Mouse (Mus musculus): Measurements from ENCODE around the gene Itpr1.

Itpr1 gene

DNA sequence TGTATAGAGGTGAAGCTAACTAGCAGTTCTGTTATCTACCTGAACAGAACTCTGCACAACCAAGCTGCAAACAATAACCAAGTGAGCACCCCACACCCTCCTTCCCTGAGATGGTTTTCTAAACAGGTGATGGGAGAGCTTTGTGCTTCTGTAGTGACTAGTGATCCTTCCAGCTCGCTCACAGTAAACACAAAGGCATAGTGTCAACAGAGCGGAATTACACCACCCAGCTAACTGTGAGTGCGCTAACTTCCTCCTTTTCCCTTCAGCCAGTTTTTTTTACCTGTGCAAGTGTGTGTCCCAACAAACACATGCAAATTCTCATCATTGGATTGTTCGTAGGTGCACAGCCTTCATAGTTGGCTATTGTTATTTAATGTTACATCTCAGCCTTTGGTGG is 219.9 kb downstream of the Itpr1 start:
- no peak for DNase-seq (ENCODE audit: low read depth in 2 of 2, low spot score in 2 of 2)

DNA sequence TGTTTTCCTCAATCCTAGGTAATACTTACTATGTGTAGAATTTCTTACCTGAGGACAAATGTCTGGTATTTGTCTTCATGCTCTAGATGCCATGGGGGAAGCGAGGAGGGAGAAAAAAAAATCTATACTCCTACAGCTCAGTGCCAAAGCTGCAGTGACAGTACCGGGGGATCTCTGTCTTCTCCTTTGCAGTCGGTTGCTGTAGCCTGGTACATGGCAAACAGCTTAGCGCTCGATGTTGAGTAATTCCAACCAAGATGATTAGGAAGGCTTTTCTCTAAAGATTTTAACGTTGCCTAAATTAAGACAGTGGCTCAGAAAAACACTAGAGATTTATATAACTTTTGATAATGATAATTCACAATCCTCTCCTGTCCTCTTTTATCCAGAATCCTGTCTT is 221.9 kb downstream of the Itpr1 start:
- no peak for DNase-seq (ENCODE audit: low read depth in 2 of 2, low spot score in 2 of 2)

DNA sequence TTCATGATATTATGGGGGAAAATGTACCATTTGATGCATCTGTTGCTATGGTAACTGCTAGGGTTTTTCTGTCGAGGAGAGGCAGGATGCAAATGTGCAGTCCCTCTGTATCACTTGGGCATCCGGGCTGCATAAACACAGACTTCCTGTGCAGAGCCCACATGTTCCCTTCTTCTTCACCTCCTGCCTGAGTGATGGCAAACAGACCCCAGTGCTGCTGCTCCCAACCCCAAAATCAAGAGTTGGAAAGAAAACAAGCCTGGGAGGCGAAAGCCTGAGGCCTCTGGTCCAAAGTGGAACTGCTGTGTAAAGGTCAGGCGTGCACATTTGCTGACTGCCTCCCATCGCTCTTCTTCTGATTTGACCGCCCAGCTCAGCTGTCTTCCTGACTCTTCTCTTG is 222.6 kb downstream of the Itpr1 start:
- DNase-seq (ENCODE audit: low read depth in 2 of 2, low spot score in 2 of 2) = no peak

DNA sequence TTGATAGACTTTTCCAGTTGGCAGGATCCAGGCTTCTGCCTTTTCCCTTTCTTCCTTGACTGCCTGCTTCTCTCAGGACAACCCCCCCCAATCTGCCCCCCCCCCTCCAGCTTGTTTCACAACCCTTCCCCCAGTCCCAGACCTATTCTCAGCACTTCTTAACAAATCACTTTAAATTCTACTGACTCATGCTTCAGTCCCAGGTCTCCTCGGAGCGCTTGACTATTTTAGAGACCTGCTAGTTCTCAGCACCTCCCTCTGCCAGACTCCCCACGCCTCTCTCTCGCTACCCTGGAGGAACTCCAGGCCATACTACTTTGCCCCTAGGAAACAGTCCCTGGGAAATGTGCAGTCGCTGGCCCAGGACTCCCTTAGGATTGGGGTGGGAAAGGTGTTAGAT is 223.7 kb downstream of the Itpr1 start:
- DNase-seq (ENCODE audit: low read depth in 2 of 2, low spot score in 2 of 2) = no peak

DNA sequence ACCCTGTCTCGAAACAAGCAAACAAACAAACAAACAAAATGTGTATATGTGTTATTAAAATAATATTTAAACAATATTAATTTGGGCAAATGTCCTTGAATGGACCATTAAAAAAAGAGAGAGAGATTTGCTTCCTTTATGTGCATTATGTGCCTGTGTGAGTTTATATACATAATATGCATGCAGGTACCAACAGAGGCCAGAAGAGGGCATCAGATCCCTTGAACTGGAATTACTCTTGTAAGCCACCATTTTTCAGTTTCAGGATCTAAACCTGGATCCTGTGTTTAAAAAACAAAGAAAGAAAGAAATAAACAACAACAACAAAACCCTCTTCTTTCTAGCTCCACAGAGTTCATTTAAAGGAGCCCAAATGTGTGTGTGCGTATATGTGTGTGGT is 228.4 kb downstream of the Itpr1 start:
- no peak for DNase-seq (ENCODE audit: low read depth in 2 of 2, low spot score in 2 of 2)

DNA sequence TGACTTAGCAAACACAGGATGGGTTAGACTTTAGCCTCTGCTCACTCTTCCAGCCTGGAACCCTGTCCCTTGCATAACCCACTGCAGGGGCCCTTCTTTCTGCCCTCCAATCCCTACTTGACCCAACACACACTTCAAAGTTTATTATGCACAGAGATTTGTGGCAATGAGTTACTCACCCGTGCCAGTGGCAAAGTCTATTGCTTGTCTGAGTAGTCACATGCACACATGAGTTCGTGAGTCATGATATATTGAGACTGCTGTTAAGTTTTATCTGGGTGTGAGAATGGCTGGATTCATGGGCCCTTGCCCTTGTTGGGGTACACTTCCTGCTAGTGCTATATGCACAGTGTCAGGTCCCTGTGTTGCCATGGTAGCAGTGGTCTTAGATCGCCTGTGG is 229.4 kb downstream of the Itpr1 start:
- DNase-seq (ENCODE audit: low read depth in 2 of 2, low spot score in 2 of 2) = no peak

DNA sequence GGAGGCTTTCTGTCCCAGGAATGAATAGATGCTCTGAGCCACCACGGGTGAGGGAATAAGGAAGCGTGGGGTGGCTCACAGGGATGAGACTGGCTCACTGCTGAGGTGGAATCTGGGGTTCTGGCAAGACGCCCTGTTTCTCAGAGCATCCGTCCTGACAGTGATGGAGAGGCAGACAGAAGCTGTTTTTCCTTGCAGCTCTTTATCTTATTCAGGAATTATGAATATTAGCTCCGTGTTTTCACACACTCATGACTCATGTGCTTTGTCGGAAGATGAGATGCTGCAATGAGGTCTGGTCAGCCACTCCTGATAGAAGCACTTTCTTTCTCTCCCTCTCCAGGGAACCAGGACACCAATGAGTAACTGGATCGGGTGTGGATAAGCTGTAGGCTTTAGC is 231.5 kb downstream of the Itpr1 start:
- no peak for DNase-seq (ENCODE audit: low read depth in 2 of 2, low spot score in 2 of 2)

DNA sequence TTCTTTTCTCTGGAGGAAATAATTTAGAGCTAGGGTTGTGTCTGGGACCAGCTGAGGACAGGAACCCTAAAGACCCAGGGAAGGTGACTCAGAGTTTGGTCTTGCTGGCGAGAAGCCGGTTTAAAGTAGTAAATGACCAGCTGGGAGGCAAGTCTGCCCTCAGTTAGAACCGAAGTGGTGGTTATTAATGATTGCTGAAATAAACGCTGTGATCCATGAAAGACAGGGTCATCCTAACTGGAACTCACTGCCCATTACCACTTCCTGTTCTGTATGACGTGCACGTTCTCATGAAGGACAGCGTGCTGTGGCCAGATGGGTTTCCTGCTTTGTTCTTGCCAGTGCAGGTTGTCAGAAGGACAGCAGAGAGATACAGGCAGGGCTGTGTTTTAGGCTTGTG is 232.1 kb downstream of the Itpr1 start:
- no peak for DNase-seq (ENCODE audit: low read depth in 2 of 2, low spot score in 2 of 2)

DNA sequence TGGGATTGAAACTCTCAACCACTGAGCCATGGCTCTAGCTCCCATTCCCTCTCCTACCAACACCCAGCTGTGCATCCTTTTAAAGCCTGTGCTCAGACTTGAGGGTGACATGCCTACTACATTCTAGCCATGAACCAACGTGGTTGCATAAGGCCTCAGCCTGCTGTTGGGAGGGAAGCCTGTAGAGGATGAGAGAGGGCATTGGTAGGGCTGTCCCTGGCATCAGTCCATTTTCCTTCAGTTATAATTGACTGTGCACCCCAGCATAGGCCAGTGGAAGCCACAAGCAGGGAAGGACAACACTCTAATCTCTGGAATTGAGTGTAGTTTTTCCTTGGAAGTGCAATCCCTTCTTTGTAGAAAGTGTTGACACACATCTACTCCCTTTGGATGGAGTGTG is 233.9 kb downstream of the Itpr1 start:
- DNase-seq (ENCODE audit: low read depth in 2 of 2, low spot score in 2 of 2) = no peak

DNA sequence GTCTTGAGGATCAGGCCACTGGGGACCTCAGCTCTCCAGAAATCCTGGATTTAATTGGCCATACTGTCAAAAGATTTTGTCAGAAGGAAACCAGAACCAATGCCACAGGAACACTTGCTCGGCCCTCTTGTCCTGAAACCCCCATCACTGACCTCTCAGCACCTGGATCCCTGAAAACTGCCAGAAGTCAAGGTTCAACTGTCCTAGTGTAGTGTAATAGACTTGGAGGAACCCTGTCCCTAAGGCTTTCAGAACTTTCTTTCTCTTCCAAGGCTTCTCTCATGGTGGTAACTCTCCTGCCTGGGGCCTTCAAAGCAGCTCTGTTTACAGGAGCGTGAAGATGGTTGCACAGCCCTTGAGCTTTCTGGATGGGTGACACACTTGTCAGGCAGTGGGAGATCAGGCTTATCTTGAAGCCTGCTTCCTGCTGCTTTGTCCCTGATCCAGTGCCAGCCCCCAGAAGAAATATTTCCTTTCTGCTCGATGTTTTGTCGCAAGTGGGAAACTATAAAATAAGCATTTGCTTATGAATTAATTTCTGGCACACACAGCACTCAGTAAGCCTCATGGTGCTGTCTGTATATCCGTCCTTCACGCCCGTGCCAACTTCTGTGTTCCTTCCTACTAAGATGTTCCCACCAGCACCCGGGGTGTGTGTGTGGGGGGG is 234.4 kb downstream of the Itpr1 start:
- DNase-seq (ENCODE audit: low read depth in 2 of 2, low spot score in 2 of 2) = no peak

DNA sequence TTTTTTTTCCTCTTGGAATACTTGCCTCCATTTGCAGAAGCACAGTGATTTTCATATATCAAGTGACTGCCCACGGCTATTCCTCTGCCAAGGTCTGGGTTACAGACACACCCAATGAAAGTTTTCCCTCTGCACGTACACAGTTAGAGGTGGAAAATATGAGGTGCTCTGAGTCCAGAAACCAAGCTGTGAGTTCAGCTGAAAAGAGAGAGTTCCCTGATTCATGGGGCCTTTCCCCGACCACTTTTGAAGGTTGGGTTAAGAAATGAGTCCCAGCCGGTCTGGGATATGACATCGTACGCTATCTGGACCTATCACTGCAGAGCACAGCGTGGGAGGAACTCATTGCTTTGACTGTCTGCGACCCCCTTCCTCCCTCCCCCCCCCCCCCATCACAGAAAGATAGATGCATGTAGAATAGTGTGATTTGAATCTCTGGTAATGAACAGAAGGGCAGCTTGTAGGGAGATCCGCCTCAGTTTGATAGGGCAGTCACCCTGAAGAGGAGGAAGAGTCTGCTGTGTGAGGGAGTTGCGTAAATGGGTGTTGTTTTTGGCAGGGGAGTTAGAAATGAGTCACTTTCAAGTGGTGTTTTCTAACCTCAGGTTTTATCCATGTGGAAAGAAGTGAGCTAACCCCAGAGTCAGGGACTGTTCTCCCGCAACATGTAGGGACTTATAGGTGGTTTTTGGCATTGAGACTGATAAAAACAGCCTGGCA is 235.3 kb downstream of the Itpr1 start:
- no peak for DNase-seq (ENCODE audit: low read depth in 2 of 2, low spot score in 2 of 2)

DNA sequence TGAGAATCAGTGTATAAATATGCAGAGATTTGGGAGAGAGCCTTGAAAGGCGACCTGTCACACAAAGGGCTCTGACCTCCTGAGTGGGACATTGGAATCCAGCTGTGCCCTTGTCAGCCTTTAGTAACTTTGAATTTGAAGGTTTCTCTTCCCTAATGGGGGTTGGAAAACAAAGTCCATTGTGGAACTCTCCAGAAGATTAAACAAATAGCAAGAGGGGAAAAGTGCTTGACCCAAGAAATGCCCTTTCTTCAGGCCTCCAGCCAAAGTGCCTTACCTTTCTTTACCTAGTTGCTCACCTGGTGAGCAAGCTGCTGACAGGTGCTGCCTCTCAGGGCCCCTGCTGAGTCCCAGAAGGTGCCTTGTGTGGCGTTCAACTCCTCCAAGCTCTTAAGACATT is 236.0 kb downstream of the Itpr1 start:
- DNase-seq (ENCODE audit: low read depth in 2 of 2, low spot score in 2 of 2) = no peak

DNA sequence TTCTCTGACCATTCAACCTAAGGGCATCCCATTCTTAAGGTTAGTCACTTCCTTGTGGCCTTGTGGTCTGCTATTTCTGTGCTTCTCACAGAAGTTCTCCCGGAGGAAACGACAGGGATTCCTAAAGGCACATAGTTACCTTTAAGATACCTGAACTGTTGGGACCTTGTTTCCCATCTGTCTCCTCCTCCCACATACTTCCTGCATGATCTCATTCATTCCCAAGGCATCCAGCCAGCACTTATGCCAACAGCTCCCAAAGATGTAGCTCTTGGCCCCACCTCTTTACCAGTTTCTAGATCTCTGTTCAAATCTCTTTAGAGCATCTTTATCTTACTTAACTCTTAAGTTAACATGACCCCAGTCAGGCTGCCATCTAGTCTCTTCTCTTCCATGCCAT is 238.6 kb downstream of the Itpr1 start:
- no peak for DNase-seq (ENCODE audit: low read depth in 2 of 2, low spot score in 2 of 2)

DNA sequence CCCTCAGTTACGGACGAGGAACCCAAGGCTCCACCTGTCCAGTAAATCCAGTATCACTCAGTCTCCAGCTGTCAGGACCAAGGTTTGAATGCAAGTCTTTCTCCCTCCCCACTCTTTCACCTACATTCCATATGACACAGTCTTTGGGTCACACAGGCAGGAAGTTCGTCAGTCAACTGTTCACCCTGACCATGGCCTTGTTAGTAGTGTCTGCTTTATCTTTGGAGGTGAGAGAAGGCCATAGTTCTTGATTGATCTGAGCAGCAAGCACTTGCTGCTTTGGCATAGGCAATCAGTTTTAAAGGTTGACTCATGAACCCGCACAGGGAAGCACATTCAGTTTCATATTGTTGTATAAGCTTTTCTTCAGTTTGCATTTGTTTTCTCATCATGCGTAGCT is 240.7 kb downstream of the Itpr1 start:
- no peak for DNase-seq (ENCODE audit: low read depth in 2 of 2, low spot score in 2 of 2)

DNA sequence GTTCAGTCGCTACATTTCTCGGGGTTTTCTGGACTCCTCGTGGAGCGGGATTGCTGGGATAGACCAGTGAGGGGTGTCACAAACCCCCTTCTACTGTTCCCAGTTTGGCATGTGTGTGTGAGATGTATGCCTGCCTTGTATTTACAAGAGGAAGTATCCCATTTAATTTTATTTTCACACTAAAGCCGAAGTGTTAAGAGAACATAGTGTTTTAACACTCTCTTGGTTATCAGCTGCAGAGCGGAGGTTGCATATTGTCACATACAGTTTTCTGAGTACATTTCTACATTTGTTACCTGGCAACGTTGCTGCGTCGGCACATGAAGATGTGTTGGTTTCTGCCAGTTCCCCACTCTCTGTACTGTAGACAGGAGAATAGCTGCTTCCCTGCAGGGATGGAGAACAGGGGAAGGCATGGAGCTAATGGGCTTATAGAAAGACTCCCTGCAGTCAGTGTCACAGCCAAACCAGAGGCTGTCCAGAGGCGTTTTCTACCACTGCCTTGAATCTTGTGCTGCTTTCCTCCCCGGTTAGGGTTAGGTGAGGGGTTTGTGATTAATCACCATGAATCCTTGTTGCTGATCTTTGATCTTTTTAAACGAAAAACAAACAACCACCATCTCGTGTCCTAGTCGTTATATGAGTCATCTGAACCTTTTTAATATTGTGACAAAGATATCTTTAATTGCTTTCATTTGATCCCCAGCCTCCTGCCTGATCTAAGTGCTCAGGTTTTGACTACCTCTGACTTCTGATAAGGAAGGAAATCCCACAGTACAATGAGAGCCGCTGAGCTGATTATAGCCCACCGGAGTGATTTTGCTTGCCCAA is 241.4 kb downstream of the Itpr1 start:
- DNase-seq (ENCODE audit: low read depth in 2 of 2, low spot score in 2 of 2) = no peak

DNA sequence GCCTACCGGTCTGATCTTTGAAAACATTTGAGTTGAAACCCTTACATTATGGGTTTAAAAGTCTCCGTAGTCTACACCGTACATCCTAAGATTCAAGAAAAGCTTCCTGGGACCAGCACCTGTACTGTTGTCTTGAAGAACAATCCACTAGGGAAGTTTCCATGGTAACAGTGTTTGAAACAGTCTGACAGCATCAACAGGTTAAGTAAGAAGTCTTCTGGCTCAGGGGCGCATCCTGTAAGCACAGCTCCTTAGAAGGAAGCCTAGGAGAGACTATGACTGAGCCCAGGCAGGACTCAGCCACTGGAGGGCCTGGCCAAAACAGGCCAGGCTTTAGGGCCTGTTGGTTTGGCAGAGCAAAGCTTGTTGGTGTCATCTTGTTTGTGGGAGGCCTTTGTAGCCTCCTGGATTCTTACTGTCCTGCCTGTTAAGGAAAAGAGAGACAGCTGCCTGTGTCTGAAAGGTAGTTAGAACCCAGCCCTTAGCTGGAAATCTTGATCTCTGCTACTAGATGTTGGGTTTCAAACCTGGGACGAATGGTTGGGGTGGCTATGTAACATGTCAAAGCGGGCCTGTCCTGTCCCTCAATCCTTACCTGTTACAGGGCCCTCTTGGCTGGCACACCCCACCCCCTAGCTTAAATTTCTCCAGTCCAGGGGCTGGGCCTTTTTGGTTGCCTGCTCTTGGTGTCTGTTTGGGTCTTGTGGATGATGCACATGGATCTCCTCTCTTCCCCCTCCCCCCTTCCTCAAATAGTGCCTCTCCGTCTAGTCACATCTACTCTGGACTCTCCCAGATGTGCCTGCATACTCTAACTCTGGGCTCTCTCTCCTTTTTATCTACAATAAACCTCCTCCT is 242.3 kb downstream of the Itpr1 start:
- DNase-seq (ENCODE audit: low read depth in 2 of 2, low spot score in 2 of 2) = no peak

DNA sequence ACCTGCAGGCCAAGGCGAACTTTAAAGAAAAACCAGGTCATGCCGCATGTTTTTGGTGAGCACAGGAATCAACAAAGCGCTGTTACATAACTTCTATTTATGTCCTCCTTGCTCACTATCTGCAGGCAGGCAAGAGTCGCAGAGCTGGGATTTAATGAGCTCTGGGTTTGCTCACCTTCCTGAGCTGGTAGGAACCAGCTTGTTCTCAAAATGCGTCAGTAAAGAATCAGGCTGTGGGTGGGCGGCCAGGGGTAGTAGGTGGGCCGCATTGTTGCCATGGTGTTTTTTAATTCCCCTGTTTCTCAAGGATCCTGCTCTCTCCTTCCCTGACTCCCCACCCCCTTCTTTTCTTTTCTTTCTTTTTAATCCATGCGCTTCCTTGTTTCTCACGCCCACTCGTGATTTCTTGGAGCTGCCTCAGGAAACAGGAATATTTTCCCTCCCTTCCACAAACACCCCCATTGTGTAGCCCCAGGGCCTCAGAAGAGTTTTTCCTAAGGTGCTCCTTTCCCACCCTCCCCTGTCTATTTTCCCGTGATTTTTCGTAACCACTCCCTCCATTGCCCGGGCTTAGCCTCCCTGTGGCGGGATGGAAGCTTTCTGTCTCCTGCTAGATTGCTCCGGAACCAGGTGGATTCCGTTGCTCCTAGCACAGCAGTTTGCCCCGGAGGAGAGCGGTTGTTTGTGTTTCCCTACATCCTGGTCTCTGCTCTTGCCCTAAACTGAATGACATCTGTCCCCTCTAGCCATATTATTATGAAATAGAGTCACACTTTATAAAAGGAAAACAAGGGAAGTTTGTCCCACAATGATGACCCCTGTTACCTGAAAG is 243.6 kb downstream of the Itpr1 start:
- no peak for DNase-seq (ENCODE audit: low read depth in 2 of 2, low spot score in 2 of 2)

DNA sequence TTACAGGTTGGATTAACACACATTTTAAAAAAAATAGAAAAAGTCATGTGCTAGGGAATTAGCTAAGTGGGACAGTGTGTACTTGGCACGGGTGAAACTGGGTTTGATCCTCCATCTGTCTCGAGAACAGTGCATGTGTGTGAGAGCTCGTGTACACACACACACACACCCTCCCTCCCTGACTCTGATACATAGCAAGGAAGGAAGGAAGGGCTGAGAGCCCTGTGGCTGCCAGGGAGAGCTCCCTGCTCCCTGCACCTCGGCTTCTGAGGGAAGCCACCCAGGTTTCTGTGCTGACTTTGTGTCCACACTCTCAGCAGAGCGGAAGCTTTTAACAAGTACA is 244.1 kb downstream of the Itpr1 start:
- DNase-seq (ENCODE audit: low read depth in 2 of 2, low spot score in 2 of 2) = no peak

DNA sequence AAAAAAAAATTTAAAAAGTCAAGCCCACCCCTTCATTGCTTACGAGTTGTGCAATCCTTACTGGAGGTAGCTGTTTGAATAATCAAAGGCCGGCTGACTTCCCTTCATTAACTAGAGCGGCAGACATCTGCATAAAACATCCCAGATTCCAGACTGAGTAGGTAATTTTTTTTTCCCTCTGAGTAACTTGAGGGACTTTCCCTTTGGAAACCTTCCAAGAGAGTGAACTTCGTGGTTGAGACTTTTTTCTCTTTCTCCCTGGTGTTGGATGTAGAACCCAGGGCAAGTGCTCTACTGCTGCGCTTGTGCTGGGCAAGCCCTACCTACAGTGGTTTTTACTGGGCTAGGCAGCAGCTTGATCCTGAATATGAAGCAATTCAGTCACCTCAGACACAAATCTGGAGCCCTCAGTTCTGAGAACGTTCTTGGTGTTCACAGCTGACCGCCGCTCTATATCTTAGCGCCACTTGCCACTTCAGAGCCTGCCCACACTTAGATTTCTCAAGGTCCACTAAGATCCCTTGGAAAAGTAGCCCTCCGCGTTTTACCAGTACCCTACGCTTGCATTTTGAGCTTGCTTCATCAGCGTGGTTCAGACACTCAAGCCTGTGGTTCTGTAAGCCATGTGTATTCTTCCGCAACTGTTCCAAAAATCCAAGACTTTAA is 244.8 kb downstream of the Itpr1 start:
- no peak for DNase-seq (ENCODE audit: low read depth in 2 of 2, low spot score in 2 of 2)

DNA sequence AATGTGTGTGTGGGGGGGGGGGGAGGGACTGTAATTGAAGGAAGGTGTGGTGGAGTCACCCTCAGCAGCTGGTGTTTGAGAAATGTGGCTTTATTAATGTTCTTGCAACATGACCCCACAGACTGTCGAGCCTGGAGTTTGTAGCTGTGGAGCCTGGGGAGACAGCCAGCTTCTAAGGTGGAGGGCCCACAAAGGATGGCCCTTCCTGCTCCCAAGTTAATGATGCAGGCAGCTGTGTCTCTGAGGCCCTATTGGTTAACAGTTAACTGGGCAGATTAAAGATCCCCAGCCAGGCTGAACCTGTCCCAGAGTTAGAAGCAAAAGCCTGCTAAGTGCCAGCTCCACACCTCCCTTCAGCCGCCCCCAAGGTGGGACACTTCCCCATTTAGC is 245.3 kb downstream of the Itpr1 start:
- DNase-seq (ENCODE audit: low read depth in 2 of 2, low spot score in 2 of 2) = no peak

All from CD8-positive naive resting alpha-beta T cell, adult 2 months (primary cell).